Mouse (Mus musculus): ENCODE measurements around the gene Robo2.

The Robo2 gene

DNA sequence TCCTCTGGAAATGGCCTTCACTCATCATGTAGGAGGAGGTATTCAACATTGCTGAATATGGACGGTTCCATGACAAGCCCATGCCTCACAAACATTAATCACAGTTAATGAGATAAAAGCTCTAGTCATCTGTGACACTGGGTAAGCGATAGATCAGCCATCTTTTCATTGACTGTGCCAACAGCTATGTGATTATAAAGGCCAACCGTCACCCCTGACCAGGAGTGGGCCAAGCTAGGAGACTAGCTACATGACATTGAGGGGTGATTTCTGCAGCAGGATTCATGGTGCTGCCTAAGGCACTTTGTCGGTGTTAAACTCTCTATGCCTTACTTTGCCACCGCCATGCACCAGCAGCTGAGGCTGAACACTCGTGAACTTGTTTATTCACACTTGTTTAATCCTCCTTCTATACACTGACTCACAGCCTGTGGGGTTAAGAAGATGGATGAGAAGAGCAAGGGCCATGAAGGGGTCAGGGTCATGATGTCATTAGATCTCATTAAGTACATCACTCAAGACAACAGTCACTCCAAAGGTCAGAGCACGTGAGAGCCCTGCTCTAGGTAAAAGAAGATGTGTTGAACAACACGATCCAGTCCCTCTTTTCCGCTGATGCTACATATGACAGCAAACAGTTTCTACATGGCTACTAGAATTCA lies 72.5 kb downstream of the Robo2 start:
- no peak for DNase-seq (ENCODE audit: low read depth, low spot score)

GRCm38 (mm10) chr16:74321666-74322371 lies 89.8 kb downstream of the Robo2 start:
- DNase-seq (ENCODE audit: low read depth, low spot score), result no peak

GRCm38 (mm10) chr16:74316150-74316549 lies 95.5 kb downstream of the Robo2 start:
- no peak for DNase-seq (ENCODE audit: low read depth, low spot score)

DNA sequence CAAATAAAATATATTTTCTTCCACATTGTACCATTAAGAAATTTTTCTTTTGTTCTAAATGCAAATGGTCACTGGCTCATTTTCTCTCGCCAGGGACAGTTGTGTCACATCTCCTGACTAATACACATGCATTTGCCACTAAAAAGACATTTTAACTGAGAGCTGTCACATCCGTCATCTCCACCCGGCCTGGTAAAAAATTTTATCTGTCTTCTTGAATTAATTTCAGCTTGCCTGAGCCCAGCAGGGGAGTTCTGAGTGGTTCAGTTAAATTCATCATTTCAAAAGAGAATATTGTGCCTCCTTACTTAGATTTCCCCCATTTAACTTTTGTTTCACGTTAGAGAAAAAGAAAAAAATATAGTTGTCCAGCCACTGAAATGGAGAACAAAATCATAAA lies 98.4 kb downstream of the Robo2 start:
- DNase-seq (ENCODE audit: low read depth, low spot score), result no peak

DNA sequence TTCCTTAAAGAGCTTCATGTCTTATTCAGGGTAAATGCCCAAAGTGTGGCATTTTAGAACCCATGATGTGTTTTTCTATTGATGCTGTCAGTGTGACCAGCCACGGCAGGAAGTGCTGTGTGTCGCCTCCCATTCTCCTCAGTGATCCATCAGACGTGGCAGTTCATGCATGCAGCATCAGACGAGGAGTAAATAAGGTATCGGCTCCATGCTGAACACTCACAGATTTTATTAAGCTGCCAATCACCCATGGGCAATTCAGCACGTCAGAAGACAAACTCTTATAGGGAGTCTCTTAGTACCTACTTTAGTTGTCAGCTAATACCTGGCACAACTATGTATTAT lies 104.1 kb downstream of the Robo2 start:
- no peak for DNase-seq (ENCODE audit: low read depth, low spot score)

- no peak for DNase-seq (ENCODE audit: low read depth, low spot score)
Measured at GRCm38 (mm10) chr16:74306876-74307542, 104.6 kb downstream of the Robo2 start.

- DNase-seq (ENCODE audit: low read depth, low spot score), result no peak
Measured at GRCm38 (mm10) chr16:74287878-74288277, 123.7 kb downstream of the Robo2 start.

DNA sequence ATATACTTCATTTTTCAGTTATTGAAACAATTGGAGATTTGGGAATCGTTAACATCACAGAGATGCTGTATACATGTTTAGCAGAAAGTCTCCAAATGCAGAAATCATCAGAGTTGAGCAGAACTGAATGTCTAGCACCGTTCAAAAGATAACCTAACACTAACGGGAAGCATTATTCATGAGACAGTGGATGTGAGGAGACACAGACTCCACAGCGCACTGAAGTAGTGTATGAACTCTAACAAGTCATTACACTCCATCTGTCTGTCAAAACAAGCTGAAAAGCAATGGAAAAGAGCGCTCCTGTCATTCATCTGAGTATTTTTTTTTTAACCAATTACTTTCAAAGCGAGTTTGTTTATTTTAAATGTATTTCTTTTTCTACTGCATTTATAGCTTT lies 129.1 kb downstream of the Robo2 start:
- no peak for DNase-seq (ENCODE audit: low read depth, low spot score)

DNA sequence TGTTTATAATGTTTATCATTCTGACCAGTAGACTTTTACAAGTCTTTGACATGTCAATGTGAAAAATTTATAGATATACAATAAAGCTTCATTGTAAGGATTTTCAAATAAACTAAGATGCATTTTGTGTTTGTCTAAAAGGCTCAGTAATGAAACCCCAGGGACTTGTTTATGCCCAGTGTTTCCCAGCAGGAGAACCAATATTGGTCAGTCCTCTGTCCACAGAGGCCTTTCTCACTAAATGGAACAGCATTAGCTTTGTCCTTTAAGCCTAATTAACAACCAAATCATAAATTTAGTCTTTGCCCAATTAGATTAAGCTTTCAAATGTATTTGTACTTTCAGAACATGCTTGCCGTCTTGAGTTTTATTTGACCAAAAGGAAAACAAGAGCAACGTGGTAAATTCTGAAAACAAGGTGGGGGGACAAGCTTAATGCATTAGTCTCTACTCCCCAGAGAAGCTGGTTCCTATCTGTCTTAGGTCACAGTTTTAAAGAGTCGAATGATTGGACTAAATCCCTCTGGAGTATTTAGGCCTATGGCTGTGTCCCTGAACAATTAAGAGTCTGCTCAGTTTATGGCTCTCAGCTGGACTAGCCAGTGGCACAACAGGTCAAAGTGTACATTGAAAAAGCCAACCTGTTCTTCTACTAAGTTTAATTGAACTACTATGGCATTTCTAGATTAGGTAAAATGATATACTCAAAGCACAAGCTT lies 134.6 kb downstream of the Robo2 start:
- DNase-seq (ENCODE audit: low read depth, low spot score), result no peak

DNA sequence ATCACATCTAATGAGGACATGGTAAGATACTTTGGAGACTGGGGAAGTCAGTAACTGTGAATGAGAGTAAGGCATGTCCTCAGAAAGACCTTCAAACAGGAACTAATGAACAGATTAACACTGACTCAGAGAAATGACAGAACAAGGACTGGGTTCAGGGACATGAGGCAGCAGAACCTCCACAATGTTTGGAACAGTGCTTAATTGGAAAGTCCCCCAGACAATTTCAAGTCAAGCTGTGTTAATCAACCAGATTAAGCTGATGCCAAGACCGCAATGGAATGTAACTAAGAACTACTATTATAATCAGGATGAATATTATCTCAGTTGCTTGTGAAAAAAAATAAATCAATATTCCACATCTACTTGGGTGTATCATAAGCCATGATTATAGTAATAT lies 137.0 kb downstream of the Robo2 start:
- no peak for DNase-seq (ENCODE audit: low read depth, low spot score)

DNA sequence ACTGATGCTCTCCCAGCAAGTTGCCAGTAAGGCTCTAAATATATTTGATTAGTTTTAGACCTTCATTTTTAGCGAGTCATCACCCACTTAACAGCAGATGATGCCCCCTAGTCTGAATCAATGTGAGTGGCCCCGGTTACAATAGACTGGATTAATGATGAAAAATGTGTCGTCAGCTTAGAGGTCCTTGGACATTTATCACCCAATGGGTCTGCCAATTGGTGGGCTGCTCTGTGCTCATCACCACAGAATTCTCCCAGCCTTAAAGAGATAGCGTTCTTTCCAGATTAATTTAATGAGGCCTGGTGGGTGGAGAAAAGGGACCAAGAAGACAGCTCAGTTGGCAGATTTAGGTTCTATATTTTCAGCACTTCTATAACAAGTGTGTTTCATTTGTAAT lies 138.6 kb downstream of the Robo2 start:
- DNase-seq (ENCODE audit: low read depth, low spot score), result no peak

GRCm38 (mm10) chr16:74258241-74258640 lies 153.4 kb downstream of the Robo2 start:
- DNase-seq (ENCODE audit: low read depth, low spot score), result no peak

GRCm38 (mm10) chr16:74244452-74244851 lies 167.2 kb downstream of the Robo2 start:
- DNase-seq (ENCODE audit: low read depth, low spot score), result no peak

DNA sequence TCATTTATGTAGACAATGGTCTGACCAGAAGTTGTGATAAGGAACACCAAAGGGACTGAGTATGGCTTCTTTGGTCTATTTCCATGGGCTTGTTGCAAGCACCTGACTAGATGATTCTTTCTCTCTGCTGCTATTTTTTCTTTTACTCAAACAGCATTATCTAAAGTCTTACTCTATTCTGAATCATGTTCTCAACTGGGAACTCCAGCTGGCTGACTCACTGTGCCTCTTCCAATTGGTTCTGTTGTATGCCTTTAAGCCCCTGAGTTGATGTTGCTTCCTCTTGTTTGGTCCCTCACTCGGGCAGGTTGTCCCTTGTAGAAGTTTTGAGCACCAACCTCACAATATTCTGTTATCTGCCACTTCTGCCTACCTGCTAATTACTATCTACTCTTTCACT lies 170.1 kb downstream of the Robo2 start:
- DNase-seq (ENCODE audit: low read depth, low spot score), result no peak

GRCm38 (mm10) chr16:74237411-74237930 lies 174.2 kb downstream of the Robo2 start:
- DNase-seq (ENCODE audit: low read depth, low spot score), result no peak

DNA sequence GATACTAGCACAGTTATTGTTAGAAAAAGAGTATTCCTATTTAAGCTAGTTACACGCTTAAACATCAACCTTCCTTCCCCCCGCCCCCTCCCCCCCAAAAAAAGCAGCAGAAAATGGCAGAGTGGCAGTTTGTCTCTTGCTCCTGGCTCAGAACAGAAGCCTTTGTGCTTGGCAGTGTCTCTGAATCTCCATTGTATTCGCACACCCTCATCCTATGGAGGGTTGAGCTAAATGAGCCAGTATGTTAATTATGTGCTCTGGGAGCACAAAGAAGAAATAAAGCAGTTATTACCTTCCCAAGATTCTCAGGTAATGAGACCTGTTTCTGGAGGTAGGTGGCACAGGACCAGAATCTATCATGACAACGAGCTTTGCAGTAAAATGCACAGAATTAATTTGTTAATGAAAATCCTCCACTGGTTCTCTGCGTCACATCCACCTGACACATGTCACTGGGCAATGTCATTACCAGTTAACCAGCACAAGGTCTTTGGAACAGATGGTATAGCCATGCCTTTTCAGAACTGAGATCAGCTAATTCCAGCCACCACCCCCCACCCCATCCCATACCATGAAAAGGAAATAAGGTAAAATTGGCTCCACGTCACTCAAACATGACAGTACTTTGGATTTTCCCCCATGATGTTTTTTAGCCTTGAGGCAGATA lies 177.1 kb downstream of the Robo2 start:
- DNase-seq (ENCODE audit: low read depth, low spot score), result no peak

DNA sequence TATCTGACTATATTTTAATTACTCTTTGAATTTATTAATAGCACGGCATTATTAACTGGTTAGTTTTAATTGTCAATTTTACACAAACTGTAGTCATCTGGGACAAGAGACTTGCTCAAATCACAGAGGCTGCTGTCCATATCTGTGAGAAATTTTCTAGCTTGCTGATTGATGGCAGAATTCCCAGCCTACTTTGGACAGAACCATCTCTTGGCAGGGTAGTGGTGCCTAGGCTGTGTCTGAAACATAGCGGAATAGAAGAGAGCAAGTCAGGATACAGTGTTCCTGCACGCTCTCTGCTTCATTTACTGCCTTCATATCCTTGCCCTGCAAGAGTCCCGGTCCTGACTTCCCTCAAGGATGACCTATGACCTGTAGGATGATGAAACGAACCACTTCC lies 178.0 kb downstream of the Robo2 start:
- no peak for DNase-seq (ENCODE audit: low read depth, low spot score)

GRCm38 (mm10) chr16:74227285-74227684 lies 184.3 kb downstream of the Robo2 start:
- DNase-seq (ENCODE audit: low read depth, low spot score), result no peak

DNA sequence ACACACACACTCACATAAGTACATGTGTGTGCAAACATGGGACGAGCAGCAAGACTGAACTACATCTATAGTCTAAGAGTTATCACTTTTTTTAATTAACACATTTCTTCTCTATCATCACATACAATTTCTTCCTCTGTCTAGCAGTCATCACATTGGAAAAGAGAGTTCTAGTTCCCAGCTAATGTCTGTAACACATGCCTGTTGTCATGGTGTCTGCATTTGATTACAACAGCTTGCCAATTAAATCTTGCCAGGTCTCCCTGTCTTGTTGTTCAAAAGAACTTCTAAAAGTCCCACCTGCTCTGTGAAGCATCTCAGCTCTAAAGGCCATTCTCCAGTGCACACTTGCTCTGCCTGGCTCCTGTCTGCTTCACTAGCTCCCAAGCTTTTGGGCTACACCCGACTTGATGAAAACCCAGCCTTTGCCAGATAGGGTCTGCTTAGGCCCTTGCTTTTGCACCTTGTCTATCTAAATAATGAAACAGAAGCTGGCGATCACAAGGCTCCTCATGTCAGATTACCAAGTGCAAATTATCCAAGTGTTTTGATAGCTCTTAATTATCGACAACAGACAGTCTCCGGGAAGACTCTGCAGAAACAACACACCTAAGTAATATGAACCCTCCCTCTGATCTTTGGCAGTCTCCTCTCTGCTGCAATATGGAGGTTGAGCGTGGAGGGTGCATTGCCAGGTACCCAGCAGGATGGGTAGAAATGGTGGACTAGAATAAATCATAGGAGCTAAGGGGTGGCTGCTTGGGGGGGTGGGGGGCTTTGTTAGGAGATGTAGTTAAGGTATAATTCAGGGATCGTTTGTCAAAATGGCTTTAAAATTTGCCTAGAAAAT lies 186.0 kb downstream of the Robo2 start:
- no peak for DNase-seq (ENCODE audit: low read depth, low spot score)

- peak; percentile 31 for DNase-seq (ENCODE audit: low read depth, low spot score)
Measured at GRCm38 (mm10) chr16:74222501-74222900, 189.1 kb downstream of the Robo2 start.
